Mouse (Mus musculus) left cerebral cortex, adult 8-10 months (tissue): ENCODE data around the gene Tmem86b. TPM values are rescaled to one million over a fixed set of nuclear protein-coding genes. Genes with fewer than 3 reads are reported as not detected.
"Not testable (repeated sequence)": the region's sequence is repeated elsewhere in the genome, so short reads cannot be mapped to it uniquely, and the experiment has no call there.

Source experiments
- DNase-seq, 2 experiments: peaks; one replicate each; pipeline ENCODE4 v3.0.0; 2022; ENCODE audit warnings: low spot score in 2 of 2
- total RNA-seq, 4 experiments: library from RNA; stranded (reverse); gene quantifications; 2 replicates each; pipeline ENCODE4 v1.2.4; 2022

Gene Tmem86b
- total RNA-seq, 4 experiments from 2014 or later = 9.1 to 12.5 (median 12.2) TPM

- no peak for DNase-seq
These were observed 16.8 kb upstream of the Tmem86b start for GRCm38 (mm10) chr7:4647992-4648391.

- no peak for DNase-seq
These were observed 16.1 kb upstream of the Tmem86b start for GRCm38 (mm10) chr7:4647291-4647690.

- DNase-seq = no peak
These were observed 15.6 kb upstream of the Tmem86b start for GRCm38 (mm10) chr7:4646806-4647205.

GRCm38 (mm10) chr7:4643225-4643624, 12.0 kb upstream of the Tmem86b start:
- no peak for DNase-seq

GRCm38 (mm10) chr7:4641956-4642355, 10.7 kb upstream of the Tmem86b start:
- no peak for DNase-seq

GRCm38 (mm10) chr7:4641155-4641554, 9.9 kb upstream of the Tmem86b start:
- no peak for DNase-seq

- no peak for DNase-seq
These were observed 5.0 kb upstream of the Tmem86b start for GRCm38 (mm10) chr7:4636179-4636578.

- DNase-seq = no peak
These were observed 1.0 kb downstream of the Tmem86b start for GRCm38 (mm10) chr7:4630198-4630597.

- DNase-seq = no peak
These were observed 1.6 kb downstream of the Tmem86b start for GRCm38 (mm10) chr7:4629586-4629985.

- DNase-seq = no peak
These were observed 5.3 kb downstream of the Tmem86b start for GRCm38 (mm10) chr7:4625928-4626327.

GRCm38 (mm10) chr7:4624343-4624742, 6.9 kb downstream of the Tmem86b start:
- no peak for DNase-seq

GRCm38 (mm10) chr7:4623544-4624189, 7.6 kb downstream of the Tmem86b start:
- DNase-seq = no peak

- DNase-seq = no peak
These were observed 11.2 kb downstream of the Tmem86b start for GRCm38 (mm10) chr7:4619979-4620378.

GRCm38 (mm10) chr7:4613740-4614403, 17.4 kb downstream of the Tmem86b start:
- DNase-seq = no peak

- DNase-seq = no peak
These were observed 18.3 kb downstream of the Tmem86b start for GRCm38 (mm10) chr7:4612956-4613355.

- no peak for DNase-seq
These were observed 18.8 kb downstream of the Tmem86b start for GRCm38 (mm10) chr7:4612386-4612785.

- DNase-seq = no peak
These were observed 19.3 kb downstream of the Tmem86b start for GRCm38 (mm10) chr7:4611921-4612341.

GRCm38 (mm10) chr7:4611511-4611910, 19.7 kb downstream of the Tmem86b start:
- no peak for DNase-seq

GRCm38 (mm10) chr7:4608002-4608401, 23.2 kb downstream of the Tmem86b start:
- no peak for DNase-seq

GRCm38 (mm10) chr7:4603873-4604272, 27.3 kb downstream of the Tmem86b start, which contains the start of gene Ptprh:
Gene Ptprh, minus strand, starts transcription at chr7:4604041.
- DNase-seq = no peak

GRCm38 (mm10) chr7:4602969-4603368, 28.3 kb downstream of the Tmem86b start:
- no peak for DNase-seq

- not testable (repeated sequence) for DNase-seq
These were observed 34.2 kb downstream of the Tmem86b start for GRCm38 (mm10) chr7:4597046-4597445.

- DNase-seq = not testable (repeated sequence)
These were observed 49.7 kb downstream of the Tmem86b start for GRCm38 (mm10) chr7:4581481-4581880.
